ENCODE assay signal across 8 mouse cellular contexts in the genomic region with DNA sequence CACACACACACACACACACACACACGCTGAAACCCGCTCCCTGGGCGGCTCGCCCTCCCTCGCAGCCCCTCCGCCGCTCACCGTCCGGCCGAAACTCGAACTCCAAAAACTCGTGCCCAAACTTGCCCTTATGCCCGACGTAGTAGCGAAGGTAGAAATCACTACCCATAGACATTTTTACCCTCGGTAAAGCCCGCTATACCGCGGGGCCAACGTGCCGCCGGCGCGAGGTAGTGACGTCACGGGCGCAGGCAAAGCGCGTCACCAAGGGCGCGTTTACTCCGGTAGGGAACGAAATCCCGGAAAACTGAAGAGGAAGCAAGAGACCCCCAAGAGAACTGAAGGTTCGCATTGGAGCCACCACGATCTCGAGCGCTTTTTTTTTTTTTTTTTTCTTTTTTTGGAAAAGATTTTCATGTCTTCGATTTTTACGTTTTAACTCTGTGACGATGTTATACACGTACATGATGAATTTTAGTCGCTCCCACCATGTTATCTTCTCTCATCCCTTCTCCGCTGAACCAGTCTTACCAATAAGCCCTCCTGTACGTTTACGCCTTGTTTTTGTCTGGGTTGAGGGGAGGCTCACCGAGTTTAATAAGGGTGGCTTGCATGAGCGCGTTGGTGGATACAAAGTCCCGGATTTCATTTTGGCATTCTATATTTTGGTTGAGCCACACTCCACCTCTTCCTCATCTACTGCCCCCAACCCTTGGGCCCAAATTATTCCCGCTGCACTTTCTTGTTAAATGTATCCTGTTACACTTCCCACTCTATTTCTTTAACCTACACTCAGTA. TPM values are rescaled to one million over a fixed set of nuclear protein-coding genes. Genes with fewer than 3 reads are reported as not detected.
DNase-seq lines count a peak whose midpoint lies in the region; ATAC-seq and TF ChIP-seq lines count a peak whose summit lies in the region.

A gene (minus strand): TSS at position 254 of the 798 bp plus-strand sequence.

- peak within 1 kb of the TSS; percentile 84 for H3K4me3 ChIP-seq in ES-Bruce4 (ENCODE audit: low read depth, low read length)
- peak within 1 kb of the TSS; percentile 57 for H3K4me3 ChIP-seq in forebrain, embryonic 14.5 days (ENCODE audit: low read depth, low read length)
- peak within 1 kb of the TSS; percentile 85 for H3K4me3 ChIP-seq in liver, embryonic 16.5 days (ENCODE audit: low read depth, low read length)
- peak within 1 kb of the TSS; percentile 69 for H3K4me3 ChIP-seq in neural tube, embryonic 12.5 days
- H3K4me3 ChIP-seq in stomach, postnatal 0 days (ENCODE audit: low read depth, low read length): peak within 1 kb of the TSS; percentile 79

- peak; percentile 94 for ATAC-seq in forebrain, embryonic 14.5 days
- ATAC-seq in liver, embryonic 16.5 days (ENCODE audit: low read depth): peak; percentile 84
- ATAC-seq in neural tube, embryonic 12.5 days (ENCODE audit: low FRiP score, low read depth): peak; percentile 90
- ATAC-seq in stomach, postnatal 0 days (ENCODE audit: low FRiP score, low TSS enrichment): peak; percentile 69; the same call in 1 of the 2 replicates

- no peak for TF ChIP-seq CTCF in ES-Bruce4 (IDR thresholded peaks at IDR 0.05; ENCODE audit: low read depth, low read length)
- no peak for TF ChIP-seq CTCF in stomach, postnatal 0 days (IDR thresholded peaks at IDR 0.05; ENCODE audit: low read depth)

- no peak within 1 kb of the TSS for H3K27ac ChIP-seq in ES-Bruce4 (ENCODE audit: insufficient read depth, low read length)
- H3K27ac ChIP-seq in forebrain, embryonic 14.5 days (ENCODE audit: low read depth, low read length): peak within 1 kb of the TSS; percentile 15; the same call in 1 of the 2 replicates
- H3K27ac ChIP-seq in liver, embryonic 16.5 days (ENCODE audit: low read length): peak within 1 kb of the TSS; percentile 61
- H3K27ac ChIP-seq in neural tube, embryonic 12.5 days: no peak within 1 kb of the TSS
- H3K27ac ChIP-seq in stomach, postnatal 0 days (replicated peaks): peak within 1 kb of the TSS; percentile 78

- H3K27me3 ChIP-seq in ES-Bruce4 (ENCODE audit: control insufficient read depth, insufficient read depth, low read length, poor library complexity, severe bottlenecking): no peaks in the 10 kb centered on the region
- no peaks in the 10 kb centered on the region for H3K27me3 ChIP-seq in forebrain, embryonic 14.5 days (replicated peaks; ENCODE audit: control insufficient read depth, insufficient read depth, low read length)
- H3K27me3 ChIP-seq in liver, embryonic 16.5 days (ENCODE audit: control insufficient read depth, insufficient read depth, low read depth, low read length): no peaks in the 10 kb centered on the region
- no peaks in the 10 kb centered on the region for H3K27me3 ChIP-seq in neural tube, embryonic 12.5 days (replicated peaks)
- H3K27me3 ChIP-seq in stomach, postnatal 0 days (ENCODE audit: control insufficient read depth, insufficient read depth, low read length): no peaks in the 10 kb centered on the region

- H3K4me1 ChIP-seq in ES-Bruce4 (ENCODE audit: control insufficient read depth, insufficient read depth, low read length): no peaks in the 10 kb centered on the region
- no peaks in the 10 kb centered on the region for H3K4me1 ChIP-seq in forebrain, embryonic 14.5 days (ENCODE audit: control insufficient read depth, insufficient read depth, low read length)
- peaks cover 14% of the 10 kb centered on the region for H3K4me1 ChIP-seq in liver, embryonic 16.5 days (ENCODE audit: control insufficient read depth, low read depth, low read length)
- peaks cover 9% of the 10 kb centered on the region for H3K4me1 ChIP-seq in neural tube, embryonic 12.5 days
- 0 out of 2 replicates have a peak, but pooled peaks cover 5% of the 10 kb centered on the region for H3K4me1 ChIP-seq in stomach, postnatal 0 days (replicated peaks; ENCODE audit: control insufficient read depth, insufficient read depth)

- TF ChIP-seq EP300 in ES-Bruce4 (IDR thresholded peaks at IDR 0.05; ENCODE audit: insufficient read depth, low read depth, low read length): no peak
- TF ChIP-seq EP300 in stomach, postnatal 0 days (optimal IDR thresholded peaks at IDR 0.05): no peak

- intact Hi-C loops in heart, postnatal 14 days (cut with DNase I): loop anchor here (5.0 to 10.0 kb wide), 3 partner anchors 74 to 1718 kb away; a partner anchor contains a TSS

- peak; percentile 82 for DNase-seq in cerebellum, adult 11 months
- peak; percentile 90 for DNase-seq in forebrain, embryonic 14.5 days (ENCODE audit: low spot score)
- DNase-seq in heart, postnatal 14 days: peak; percentile 88 to 93
- DNase-seq in large intestine, adult 2 months (ENCODE audit: low read depth, low spot score): peak; percentile 42
- DNase-seq in stomach, postnatal 0 days (ENCODE audit: low spot score): peak; percentile 86

- peak within 1 kb of the TSS; percentile 61 for H3K4me2 ChIP-seq in forebrain, embryonic 14.5 days (ENCODE audit: low read length)
- H3K4me2 ChIP-seq in liver, embryonic 16.5 days (ENCODE audit: low read depth, low read length): peak within 1 kb of the TSS; percentile 82
- H3K4me2 ChIP-seq in neural tube, embryonic 12.5 days (replicated peaks): peak within 1 kb of the TSS; percentile 64
- peak within 1 kb of the TSS; percentile 67 for H3K4me2 ChIP-seq in stomach, postnatal 0 days (replicated peaks; ENCODE audit: low read depth)

- TF ChIP-seq POLR2A in ES-Bruce4 (IDR thresholded peaks at IDR 0.05; ENCODE audit: insufficient read depth, low read length): no peak

- H3K9ac ChIP-seq in ES-Bruce4 (ENCODE audit: low read depth, poor library complexity, severe bottlenecking): peak within 1 kb of the TSS; percentile 45
- H3K9ac ChIP-seq in forebrain, embryonic 14.5 days (ENCODE audit: low read length): peak within 1 kb of the TSS; percentile 68
- H3K9ac ChIP-seq in liver, embryonic 16.5 days (ENCODE audit: low read depth, low read length): peak within 1 kb of the TSS; percentile 76
- peak within 1 kb of the TSS; percentile 66 for H3K9ac ChIP-seq in neural tube, embryonic 12.5 days
- peak within 1 kb of the TSS; percentile 75 for H3K9ac ChIP-seq in stomach, postnatal 0 days (ENCODE audit: low read length)

- no peaks in the 10 kb centered on the region for H3K36me3 ChIP-seq in ES-Bruce4 (ENCODE audit: control insufficient read depth, insufficient read depth, low read length, poor library complexity, severe bottlenecking)
- peaks cover 1% of the 10 kb centered on the region for H3K36me3 ChIP-seq in forebrain, embryonic 14.5 days (ENCODE audit: control insufficient read depth, insufficient read depth, low read length)
- no peaks in the 10 kb centered on the region for H3K36me3 ChIP-seq in liver, embryonic 16.5 days (ENCODE audit: control insufficient read depth, insufficient read depth)
- H3K36me3 ChIP-seq in neural tube, embryonic 12.5 days: peaks cover 1% of the 10 kb centered on the region; the same call in 1 of the 2 replicates
- H3K36me3 ChIP-seq in stomach, postnatal 0 days (ENCODE audit: control insufficient read depth, insufficient read depth, low read length): no peaks in the 10 kb centered on the region; the same call in 1 of the 2 replicates

- no peaks in the 10 kb centered on the region for H3K9me3 ChIP-seq in ES-Bruce4 (replicated peaks; ENCODE audit: control insufficient read depth, insufficient read depth, low read length, poor library complexity, severe bottlenecking)
- no peaks in the 10 kb centered on the region for H3K9me3 ChIP-seq in forebrain, embryonic 14.5 days (replicated peaks; ENCODE audit: control insufficient read depth, low read length)
- H3K9me3 ChIP-seq in liver, embryonic 16.5 days (replicated peaks; ENCODE audit: control insufficient read depth, low read length): no peaks in the 10 kb centered on the region
- no peaks in the 10 kb centered on the region for H3K9me3 ChIP-seq in neural tube, embryonic 12.5 days
- H3K9me3 ChIP-seq in stomach, postnatal 0 days (ENCODE audit: control insufficient read depth, low read length): no peaks in the 10 kb centered on the region

- WGBS in forebrain, embryonic 14.5 days: 2% methylated on average over 51 of the region's 51 CpGs
- WGBS in large intestine, adult 2 months: 3% methylated on average over 51 of the region's 51 CpGs
- WGBS in liver, embryonic 16.5 days (ENCODE audit: insufficient replicate concordance): 4% methylated on average over 50 of the region's 51 CpGs
- 2% methylated on average over 51 of the region's 51 CpGs for WGBS in neural tube, embryonic 12.5 days
- WGBS in stomach, postnatal 0 days: 2% methylated on average over 43 of the region's 51 CpGs

RNA-seq across cellular contexts. Expression of the gene that starts here (rescaled TPM):
- 26.0 and 28.4 TPM in 2 replicates for polyA plus RNA-seq in ES-Bruce4 (2011; ENCODE audit: insufficient read depth, insufficient read length, low read depth, missing spikeins)
- polyA plus RNA-seq in forebrain, embryonic 14.5 days (2014; fragmentation: Nextera tagmentation; extraction: Ambion mirVana): 50.3 and 60.6 TPM in 2 replicates
- total RNA-seq in heart, postnatal 14 days (2021): 1 to 10 TPM; 7.2 to 8.8 TPM
- polyA plus RNA-seq in large intestine, adult 2 months (2012; rRNA removed): 3.0 and 3.3 TPM in 2 replicates
- polyA plus RNA-seq in liver, embryonic 16.5 days (2015; fragmentation: Nextera tagmentation; extraction: Ambion mirVana): 15.2 and 22.0 TPM in 2 replicates
- 53.1 and 57.1 TPM in 2 replicates for polyA plus RNA-seq in neural tube, embryonic 12.5 days (2016; fragmentation: Nextera tagmentation; extraction: Ambion mirVana)
- polyA plus RNA-seq in stomach, postnatal 0 days (2015; fragmentation: Nextera tagmentation; extraction: Ambion mirVana): 44.4 and 50.8 TPM in 2 replicates

Comparison
In these comparisons a context has a peak if more than half of its experiments do, and no peak if none do; other contexts are left out.
1. H3K27ac ChIP-seq: peak in forebrain, embryonic 14.5 days (single experiment), liver, embryonic 16.5 days (single experiment) and stomach, postnatal 0 days (single experiment); none in ES-Bruce4 (single experiment) and neural tube, embryonic 12.5 days (single experiment).
2. Peak in every context shown above with its lines, with median percentiles within 50 percentile points of each other: H3K4me3 ChIP-seq, H3K9ac ChIP-seq, DNase-seq, ATAC-seq and H3K4me2 ChIP-seq.